Mouse (Mus musculus) cortical plate, adult 2 months (tissue): ENCODE measurements at regions not wholly inside any gene's neighbourhood (a gene's known extent, or its start where the extent isn't known, plus 50 kb on each side); places are given as distances from the start of the nearest gene placed in this dataset.

Source experiments
- H3K27ac ChIP-seq: fragments of 200-500 bp; 2 replicates; pipeline ENCODE4 v1.5.1; 2012; ENCODE audit warnings: low read length, control low read depth, inconsistent platforms; ENCODE audit not compliant: insufficient read depth
- H3K4me1 ChIP-seq: fragments of 200-500 bp; 2 replicates; pipeline ENCODE4 v1.6.1; 2011; ENCODE audit warnings: low read length; ENCODE audit not compliant: control insufficient read depth, insufficient read depth
- H3K4me3 ChIP-seq: fragments of 200-500 bp; 2 replicates; pipeline ENCODE4 v1.5.1; 2011; ENCODE audit warnings: mild to moderate bottlenecking, low read length, control low read depth; ENCODE audit not compliant: insufficient read depth
- CTCF ChIP-seq: fragments of 200-500 bp; IDR thresholded peaks from 2 replicates; pipeline ENCODE4 v1.5.1; 2011; ENCODE audit warnings: mild to moderate bottlenecking, control low read depth, low read length; ENCODE audit not compliant: insufficient read depth; ENCODE audit errors: extremely low read depth
- POLR2A ChIP-seq: fragments of 200-500 bp; IDR thresholded peaks from 2 replicates; pipeline ENCODE4 v1.6.1; 2011; ENCODE audit warnings: mild to moderate bottlenecking, low read length, control low read depth; ENCODE audit not compliant: insufficient read depth; ENCODE audit errors: extremely low read depth

- Histone ChIP-seq H3K4me3 (no peak overlapping the region), H3K27ac (no peak overlapping the region), H3K4me1 (no peaks in the 10 kb centered on the region)
- no peak for TF ChIP-seq POLR2A
- TF ChIP-seq CTCF = no peak
Observed at GRCm38 (mm10) chr12:98370771-98371170, 102.3 kb downstream of the Gpr65 start.

DNA sequence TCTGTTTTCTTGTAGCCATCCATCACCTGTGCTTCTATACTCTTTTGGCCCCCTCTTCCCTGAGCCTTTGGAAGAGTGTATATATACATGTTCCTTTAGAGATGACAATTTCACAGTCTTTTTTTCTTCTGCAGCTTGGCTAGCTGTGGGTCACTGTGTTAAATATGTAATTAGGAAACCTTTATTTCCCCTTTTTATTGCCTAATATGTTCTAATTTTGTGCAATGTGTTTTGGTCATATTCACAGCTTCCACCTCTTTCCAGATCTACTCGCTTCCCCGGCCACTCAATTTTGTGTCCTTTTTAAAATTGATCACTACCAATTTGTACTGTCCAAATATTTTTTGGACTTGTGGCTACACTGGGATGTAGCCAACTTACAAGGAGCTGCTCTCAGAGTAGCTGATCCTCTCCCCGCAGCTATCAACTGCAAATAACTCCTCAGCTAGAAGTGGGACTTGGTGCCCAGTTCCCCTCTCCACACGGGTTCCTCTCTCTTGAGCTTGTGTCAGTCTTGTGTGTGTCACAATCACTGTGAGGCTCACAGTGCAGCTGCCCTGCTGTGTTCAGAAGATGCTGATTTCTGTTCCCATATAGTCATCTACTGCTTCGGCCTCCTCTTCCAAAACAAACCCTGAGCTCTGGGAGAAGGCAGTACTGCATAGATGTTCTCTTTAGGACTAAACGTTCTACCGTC, 106.9 kb downstream of the Gpr65 start:
- Histone ChIP-seq H3K4me1 (no peaks in the 10 kb centered on the region), H3K27ac (no peak overlapping the region)
- TF ChIP-seq POLR2A (no peak), CTCF (no peak)

More for the DNA sequence above, 106.9 kb downstream of the Gpr65 start:
- H3K4me3 ChIP-seq = no peak overlapping the region
